Mouse (Mus musculus) heart, adult 8-10 months (tissue): ENCODE results near the gene Csf1. TPM values are rescaled to one million over a fixed set of nuclear protein-coding genes. Genes with fewer than 3 reads are reported as not detected.

Experiments used
- DNase-seq: peaks from one replicate; pipeline ENCODE4 v3.0.0; 2022; ENCODE audit warnings: low spot score
- total RNA-seq, 4 experiments: library from RNA; stranded (reverse); gene quantifications; 2 replicates each; pipeline ENCODE4 v1.2.4; 2022

Gene Csf1
- 10 to 100 TPM; 43.5 to 56.6 (median 51.5) TPM for total RNA-seq

DNA sequence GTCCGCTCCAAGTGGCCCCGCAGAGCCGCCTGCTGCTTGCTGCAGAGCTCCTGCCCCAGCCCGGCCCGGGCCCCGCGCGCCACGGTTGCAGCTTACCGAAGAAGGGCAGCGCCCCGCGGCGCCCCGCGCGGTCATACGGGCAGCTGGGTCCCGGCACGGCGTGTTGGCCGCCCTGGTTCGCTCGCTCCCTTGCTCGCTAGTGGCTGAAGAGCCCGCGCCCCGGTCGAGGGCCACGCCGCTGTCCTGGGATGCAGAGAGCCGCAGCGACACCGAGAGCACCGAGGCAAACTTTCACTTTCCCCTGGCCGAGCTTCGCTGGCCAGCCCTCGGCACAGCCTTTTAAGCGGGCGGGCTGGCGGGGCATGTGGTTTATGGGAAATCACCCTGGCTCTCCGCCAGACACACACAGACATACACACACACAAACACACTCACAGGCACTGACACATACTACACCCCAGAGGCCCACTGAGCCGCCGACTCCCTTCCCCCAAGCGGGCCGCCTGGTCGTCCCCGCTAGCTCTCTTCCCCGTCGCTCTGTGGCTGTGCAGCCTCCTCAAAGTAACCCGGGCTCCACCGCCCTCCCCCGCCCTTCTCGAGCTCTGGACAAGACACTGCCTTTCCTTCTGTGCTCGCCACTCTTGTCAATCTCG, at the start of gene Csf1:
Gene Csf1 (minus strand): TSS at position 541 of the 653 bp plus-strand sequence.
- peak; percentile 92 for DNase-seq

DNA sequence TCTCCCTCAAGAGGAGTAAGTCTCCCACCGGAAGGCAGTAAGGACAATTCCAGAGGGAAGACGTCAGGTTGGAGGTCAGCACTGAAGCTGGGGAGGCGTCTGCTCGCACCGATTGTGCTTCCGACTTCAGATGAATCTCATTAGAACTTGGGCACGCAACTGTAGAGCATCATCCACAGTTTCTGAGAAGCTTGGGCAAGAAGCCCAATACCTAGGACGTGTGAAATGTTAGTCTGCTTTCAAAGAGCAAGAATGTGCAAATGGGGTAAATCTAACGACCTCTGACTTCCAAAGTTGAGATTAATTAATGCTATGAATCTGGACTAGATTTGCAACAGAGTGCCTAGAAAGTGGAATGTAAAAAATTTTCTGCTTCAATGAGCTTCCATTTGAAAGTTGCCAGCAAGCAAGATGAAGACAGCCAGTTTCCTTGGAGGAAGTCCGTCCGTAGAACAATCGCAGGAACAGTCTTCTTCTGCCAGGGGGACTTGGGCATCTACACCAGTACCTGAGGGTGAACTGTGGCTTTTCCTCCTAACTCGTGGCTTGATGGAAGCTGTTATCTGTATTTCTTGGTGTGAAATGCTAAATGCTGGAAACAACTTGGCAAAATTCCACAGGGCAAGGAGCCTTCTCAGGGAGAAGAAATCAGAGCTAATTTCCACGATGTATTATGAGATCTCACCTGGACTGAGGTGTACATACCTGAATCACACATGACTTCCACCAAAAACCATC, 47.9 kb upstream of the Csf1 start:
- DNase-seq: no peak

DNA sequence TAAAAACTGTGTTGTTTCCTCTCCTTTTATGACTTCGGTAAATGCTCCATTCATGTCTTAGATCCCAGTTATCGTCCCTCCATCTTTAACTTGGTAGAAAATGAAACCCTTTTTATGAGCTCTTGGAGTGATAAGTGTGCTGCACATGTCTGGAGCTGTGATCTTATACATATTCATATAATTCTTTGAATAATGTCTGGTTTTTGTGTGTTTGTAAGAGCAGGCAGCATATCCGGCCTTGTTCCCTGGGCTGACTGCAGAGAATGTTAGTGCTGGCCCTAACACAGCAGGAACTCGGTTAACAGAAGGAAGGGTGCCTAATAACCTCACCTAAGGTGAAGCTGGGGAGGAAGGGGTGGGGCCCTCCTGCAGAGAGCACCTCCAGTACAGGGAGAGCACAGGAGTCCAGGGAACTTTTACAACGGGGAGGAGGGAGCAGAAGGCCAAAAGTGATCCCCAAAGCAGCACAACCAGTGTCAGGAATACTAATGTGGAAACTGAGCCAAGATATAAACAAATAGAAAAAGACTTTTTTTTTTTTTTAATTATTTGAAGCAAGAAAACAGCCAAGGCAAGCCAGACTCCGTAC, 47.2 kb upstream of the Csf1 start:
- DNase-seq: no peak

DNA sequence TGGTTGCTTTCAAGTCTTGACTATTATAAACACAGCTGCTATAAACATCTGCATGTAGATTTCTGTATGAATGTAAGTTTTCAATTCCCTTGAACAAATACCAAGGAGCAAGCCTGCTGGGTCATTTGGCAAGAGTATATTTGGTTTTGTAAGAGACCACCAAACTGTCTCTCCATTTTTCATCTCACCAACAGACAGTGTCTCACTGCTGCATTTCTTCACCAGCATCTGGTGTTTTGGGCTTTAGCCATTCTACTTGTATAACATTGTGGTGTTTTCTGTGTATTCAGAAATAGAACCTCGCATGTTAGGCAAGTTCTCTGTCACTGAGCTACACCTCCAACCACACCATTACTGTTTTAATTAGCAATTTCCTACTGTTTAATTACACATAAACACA, 46.6 kb upstream of the Csf1 start:
- DNase-seq: no peak

DNA sequence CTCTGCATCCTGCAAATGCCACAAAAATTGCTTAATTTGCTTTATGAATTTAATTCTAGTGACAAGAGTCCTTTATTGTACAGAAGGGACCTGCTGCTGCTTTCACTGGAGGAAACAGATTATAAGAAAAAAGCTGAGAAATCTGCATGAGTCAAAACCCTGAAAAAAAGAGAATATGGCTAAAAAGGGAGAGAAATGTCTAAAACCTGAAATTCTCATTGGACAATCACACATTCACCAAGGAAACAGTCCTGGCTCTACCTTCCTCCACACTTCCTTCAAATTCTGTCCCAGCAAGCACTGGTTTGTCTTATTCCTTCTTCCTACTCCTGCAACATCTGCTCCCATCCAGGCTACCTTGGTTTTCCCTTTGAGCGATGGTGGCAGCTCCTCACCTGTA, 44.5 kb upstream of the Csf1 start:
- DNase-seq: no peak

DNA sequence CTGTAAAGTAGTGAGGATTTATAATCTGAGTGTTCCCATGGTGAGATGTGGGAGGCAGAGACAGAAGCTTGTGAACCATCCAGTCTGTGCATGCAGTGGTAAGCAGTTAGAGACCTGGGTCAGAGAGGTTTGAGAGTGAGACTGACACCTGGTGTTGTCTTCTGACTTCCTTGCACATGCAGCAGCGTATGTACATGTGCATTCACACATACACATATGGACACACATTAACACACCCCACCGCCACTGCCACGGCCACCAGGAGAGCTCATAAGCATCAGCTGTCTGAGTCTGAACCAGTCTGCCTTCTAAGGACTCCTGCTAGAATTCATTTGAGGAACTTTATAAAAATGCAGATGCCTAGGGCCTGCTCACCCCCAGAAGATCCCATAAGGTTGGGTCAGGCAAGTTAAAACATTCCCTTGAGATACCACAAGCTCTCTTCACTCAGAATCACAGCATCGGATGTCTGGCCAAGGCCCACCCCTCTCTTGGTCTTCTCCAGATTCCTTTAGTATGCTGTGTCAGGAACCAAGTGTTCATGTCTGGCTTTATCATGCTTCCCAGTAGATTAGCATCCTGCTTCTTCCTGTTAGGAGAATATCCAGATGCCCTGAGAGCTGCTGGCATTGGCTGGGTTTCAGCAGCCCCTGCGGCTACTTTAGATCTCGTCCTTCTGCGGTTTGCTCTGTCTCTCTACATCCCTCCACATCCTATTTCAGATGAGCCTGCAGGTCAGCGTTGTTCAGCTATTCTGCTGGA, 42.1 kb upstream of the Csf1 start:
- no peak for DNase-seq

DNA sequence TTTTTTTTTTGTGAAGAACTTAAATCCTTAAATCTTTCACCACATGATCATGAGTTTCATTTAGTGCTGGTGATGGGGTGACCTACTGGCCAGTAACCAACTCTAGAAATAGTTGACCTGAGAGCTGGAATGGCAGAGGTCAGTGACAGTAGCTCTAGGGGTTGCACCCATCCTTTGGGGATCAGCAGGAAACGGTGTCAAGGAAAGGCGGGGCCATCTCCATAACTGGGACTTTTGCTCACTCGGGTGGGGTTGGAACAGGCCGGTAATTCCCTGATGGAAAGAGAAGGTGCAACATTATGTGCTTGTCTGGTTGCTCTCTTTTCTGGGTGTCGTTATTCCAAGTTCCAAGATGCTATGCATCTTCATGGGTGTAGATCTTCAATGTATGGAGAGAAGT, 38.7 kb upstream of the Csf1 start:
- DNase-seq: no peak

DNA sequence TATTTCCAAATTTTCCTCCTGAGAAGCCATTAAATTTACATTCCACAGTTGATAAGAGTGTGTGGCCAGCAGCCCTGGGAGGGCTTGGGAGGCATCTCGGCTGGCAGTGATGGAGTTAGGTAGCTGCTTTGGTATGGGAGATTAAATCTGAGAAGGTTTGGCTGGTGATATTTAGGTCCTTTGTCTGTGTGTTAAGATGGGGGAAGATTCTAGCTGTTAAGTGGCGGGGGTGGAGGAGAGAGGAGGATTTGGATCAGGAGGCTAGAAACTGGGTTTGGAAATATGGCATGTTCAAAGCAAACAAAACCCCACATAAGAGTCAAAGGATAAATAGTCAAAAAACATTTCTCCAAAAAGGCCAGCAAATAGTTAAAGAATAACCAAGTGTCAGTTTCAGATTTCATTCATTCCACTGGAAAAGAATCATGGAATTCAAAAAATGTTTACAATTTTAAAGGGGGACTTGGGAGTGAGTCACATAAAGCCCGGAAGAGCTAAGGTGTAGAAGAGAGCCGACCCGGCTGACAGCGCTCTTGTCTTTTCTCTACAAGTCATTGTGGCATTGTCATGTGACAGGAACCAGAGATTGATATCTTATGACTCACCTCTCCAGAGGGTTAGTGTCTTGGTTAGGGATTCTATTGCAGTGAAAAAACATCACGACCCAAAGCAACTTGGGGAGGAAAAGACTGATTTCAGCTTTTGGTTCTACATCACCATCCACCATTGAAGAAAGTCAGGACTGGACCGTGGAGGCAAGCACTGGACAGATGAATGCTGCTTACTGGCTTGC, 36.1 kb upstream of the Csf1 start:
- DNase-seq: no peak

DNA sequence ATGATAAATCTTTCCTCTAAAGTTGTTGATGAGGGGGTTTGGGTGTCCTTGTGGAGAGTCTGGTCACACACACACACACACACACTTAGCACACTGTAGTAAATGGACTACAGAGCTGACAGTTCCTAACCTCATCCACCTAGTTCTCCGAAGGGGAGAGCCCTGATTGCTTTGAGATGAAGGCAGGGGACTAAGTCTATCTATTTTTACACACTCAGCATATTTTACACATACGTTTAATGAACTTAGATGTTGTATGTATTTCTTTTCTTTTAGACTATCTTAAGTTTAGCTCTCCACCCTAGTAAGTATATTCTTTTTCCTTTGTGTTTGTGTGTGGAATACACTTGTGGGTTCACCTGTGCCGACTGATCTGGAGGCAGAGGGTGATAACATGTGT, 34.6 kb upstream of the Csf1 start:
- DNase-seq: no peak

DNA sequence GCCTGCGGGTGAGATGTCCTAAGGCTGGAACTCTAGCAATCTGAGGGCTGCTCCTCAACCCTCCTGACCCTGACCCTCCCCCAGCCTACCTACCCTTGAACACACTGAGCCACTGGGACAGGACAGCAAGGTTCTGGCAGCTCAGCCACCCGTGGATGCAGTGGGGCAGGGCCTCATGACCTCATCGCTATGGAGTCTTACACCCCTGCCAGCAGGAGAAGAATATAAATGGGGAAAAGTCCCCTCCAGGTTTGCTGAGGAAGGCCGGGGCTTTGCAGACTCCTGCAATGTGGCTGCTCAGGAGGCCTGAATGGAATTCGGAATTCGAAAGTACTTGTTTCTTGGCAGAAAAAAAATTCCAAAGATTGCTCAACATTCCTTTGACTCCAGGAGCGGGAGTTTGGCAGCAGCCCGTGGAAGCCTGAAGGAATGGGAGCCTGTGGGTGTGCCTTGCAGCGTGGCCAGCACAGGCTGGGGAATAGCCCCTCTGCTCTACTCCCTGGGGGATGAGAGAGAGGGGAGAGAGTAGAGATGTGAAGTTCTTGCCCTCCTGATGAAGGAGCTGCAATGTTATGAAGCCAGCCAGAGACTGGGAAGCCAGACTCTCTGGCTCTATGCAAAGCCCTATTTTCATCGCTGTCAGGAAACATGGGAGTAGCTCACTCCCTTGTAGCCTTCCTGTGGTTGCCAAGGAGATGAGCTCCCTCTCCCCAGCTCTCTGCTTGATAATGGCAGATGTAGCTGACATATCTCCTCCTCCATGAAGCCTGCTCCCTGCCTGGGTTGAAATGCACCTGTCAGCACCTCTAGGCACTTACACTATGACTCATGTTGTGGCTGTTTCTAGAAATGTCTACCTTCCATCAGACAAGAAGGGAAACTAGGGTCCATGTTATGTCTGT, 33.3 kb upstream of the Csf1 start:
- peak; percentile 86 for DNase-seq

DNA sequence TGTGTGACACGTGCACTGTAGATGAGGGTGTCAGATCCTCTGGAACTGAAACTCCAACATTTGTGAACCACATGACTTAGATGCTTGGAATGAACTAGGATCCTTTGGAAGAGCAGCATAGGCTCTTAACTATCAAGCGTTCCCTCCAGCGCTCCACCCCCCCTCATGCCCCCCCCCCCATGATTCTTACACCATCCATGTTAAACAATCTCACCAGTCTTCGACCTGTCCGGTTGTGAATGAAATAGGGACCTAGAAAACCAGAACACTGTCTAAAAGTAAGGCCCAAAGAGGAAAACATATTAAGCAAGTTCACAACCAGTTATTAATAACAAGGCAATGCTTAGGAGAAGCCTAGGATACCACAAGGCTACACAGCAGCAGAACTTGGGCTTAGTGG, 32.5 kb upstream of the Csf1 start:
- DNase-seq: no peak

DNA sequence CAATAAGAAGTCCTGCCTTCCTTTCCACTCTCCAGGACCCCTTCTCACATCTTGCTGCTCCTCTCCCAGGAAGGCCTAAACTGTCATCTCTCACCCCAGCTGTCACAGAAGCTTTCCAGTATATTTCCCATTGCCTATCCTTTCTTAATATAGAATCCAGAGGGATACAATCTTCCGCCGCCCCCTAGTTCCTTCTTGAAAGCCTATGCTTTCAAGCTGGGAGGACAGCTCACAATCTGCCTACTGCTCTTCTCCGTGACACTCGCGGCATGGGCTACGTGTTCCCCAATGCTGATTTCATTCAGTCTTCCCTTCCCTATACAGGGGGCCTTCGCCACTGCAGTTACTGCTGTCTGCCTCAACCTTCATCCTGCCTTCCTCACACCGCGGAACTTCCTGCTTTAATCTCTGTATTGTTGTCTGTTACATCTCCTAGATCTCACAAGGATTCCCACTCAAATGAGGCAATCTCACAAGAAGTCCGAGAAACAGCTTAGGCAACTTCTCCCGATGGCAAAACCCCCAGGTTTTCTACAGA, 30.6 kb upstream of the Csf1 start:
- no peak for DNase-seq

DNA sequence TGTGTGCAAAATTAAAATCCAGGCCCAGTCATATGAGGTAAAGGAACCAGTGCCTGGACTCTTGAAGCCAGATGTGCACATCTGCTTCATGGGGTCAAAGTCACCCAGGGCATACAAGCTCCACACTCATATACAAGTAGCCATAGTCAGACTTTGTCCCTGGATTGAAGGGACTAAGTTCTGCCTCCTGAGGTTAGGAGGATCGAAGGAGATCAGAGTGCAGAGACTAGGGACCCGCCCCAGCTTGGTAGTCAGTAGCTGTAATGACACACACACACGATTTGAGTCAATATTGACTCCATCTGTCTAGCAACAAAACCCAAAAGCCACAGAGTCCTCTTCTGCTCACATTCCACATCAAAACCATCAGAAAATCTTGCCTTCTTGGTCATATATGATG, 30.0 kb upstream of the Csf1 start:
- DNase-seq: no peak

DNA sequence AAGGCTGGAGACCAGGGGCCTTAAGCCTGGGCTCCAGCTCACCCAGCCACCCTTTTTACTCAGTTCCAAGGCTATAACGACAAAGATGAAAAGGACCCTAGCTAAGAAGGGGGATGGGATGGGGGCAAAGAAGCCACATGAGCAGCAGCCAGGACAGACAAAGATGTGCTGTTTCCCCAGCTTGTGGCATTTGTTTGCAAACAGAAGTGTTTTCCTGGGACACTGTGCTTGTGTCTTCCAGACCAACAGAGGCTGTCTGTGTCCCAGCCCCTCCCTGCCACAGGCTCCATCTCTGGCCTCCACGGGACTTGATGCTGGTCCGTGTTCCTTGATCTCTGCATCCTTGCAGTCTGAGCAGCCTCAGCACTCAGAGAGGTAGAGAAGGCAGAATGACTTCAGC, 28.6 kb upstream of the Csf1 start:
- no peak for DNase-seq

DNA sequence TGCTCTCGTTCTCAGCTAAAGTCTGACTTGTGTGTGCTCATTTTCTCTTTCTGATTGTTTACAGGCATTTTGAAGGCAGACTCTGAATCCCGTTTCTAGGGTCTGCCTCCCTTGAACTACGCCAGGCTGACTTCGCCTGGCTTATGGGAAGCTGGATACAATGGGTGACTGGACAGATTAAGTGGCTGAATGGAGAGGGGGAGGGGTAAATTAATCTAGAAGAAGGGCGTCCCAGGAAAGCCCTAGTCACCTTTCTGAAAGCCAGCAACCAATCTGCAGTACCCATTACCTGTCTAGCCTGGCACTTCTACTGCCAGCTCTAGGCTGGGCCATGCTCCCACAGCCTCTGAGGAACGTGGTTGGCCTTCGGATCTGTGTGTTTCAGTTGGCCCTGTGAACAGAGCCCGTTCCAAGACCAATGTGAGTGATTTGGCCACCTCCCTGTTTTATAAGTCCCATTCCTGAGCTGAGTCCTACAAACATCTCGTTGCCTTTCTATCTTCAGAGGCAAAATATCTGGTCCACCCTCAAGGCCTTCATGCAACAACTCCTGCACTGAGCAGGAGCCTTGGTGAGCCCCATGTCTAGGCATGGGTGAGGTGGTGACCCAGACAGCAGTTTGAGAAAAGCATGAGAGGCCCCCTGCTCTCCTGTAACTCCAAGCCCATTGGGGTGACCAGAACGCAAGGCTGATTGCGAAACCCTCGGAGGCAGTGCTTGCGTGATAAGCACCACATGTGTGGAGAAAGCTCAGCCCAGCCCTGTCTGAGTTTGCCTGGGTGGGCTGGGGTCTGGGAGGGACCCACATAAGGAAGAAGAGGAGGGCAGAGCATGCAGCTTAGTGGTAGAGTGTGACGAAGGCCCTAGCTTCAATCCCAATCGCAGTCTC, 27.6 kb upstream of the Csf1 start:
- no peak for DNase-seq

DNA sequence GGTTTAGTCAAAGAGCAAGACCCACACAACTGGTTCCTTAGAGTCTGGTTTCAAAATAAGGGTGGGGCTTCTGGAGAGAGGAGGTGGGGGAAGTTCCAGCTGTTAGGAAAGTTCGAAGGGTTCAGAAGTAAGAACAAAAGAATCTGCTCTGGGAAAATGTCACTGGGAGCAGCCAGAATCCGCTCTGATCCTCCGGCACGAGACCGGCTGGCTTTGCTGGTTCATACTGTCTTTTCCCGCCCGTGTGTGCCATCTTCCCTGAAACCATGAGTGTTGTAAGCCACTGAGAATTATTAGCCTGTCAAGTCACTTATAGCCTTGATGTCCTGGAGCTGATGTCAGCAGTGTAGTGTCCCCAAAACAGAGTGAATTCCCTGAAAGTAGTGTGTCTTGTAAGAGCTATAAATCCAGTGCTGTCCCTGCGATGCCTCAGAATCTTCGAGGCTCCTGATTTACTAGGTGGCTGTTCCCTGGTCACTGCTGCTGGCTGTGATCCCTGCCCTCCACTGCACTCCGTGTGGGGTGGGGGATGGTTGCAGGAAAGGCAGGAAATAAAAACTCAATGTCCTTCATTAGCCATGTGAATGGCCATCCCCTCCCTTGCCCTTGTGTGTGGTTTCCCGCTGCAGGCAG, 26.8 kb upstream of the Csf1 start:
- no peak for DNase-seq

DNA sequence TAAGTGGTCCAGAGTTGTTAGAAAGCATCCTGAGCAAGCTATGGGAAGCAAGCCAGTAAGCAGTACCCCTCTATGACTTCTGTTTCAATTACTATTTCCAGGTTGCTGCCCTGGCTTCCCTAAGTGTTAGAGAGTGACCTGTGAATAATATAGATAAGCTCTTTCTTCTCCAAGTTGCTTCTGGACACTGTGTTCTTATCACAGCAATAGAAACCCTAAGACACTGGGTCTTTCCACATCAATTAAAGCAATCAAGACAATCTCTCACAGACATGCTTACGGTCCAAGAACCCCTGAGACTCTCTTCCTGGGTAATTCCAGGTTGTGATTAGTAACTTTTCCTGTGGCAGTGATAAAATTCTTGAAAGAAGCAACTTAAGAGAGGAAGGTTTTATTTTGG, 26.1 kb upstream of the Csf1 start:
- no peak for DNase-seq

DNA sequence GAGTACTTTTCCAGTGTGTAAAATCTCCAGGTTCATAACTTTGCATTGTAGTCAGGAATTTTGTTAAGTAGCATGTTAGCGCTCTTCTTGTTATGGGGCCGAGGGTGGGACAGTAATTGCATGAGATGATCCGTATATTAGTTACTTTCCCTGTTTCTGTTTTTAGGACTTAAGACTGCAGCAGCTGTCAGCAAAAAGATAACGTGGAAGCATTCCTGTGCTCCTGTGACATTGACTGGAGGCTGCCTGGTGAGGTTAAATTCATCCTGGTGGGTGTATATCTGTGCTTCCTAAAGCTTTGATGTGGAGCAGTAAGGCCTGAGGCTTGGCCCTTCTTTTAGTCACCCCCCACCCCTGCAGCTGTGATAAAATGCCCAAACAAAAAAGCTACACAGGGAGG, 25.3 kb upstream of the Csf1 start:
- DNase-seq: no peak

DNA sequence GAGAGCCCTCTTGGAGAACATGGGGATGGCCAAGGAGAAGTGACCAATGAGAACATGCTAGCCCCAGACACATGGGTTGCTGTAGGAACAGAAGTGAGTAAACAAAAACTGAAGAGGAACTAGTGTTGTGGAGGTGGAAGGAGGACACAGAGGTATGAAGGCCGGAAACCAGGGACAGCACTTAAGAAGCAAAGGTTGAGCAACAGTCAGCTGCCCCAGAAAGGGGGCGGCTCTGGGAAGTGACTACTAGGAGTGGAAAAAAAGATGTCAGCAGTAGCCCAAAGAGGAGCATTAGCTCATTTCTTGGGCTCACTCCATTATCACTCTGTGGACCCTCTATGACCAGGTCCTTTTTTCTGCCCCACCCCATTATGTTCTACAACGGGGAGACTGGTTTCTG, 23.0 kb upstream of the Csf1 start:
- no peak for DNase-seq
